Mouse (Mus musculus) small intestine, adult 2 months (tissue): ENCODE measurements around the gene Csrnp3.

ENCODE experiments used
- CTCF ChIP-seq: fragments of 200-500 bp; IDR thresholded peaks from 2 replicates; pipeline ENCODE4 v1.5.1; 2012; ENCODE audit warnings: low read depth, mild to moderate bottlenecking, control low read depth, inconsistent platforms, low read length, moderate library complexity, mixed read lengths; ENCODE audit not compliant: insufficient replicate concordance, insufficient read length; ENCODE audit errors: extremely low read depth
- POLR2A ChIP-seq: fragments of 200-500 bp; IDR thresholded peaks from 2 replicates; pipeline ENCODE4 v1.6.1; 2012; ENCODE audit warnings: low read depth, mild to moderate bottlenecking, control low read depth, inconsistent platforms, low read length, moderate library complexity

DNA sequence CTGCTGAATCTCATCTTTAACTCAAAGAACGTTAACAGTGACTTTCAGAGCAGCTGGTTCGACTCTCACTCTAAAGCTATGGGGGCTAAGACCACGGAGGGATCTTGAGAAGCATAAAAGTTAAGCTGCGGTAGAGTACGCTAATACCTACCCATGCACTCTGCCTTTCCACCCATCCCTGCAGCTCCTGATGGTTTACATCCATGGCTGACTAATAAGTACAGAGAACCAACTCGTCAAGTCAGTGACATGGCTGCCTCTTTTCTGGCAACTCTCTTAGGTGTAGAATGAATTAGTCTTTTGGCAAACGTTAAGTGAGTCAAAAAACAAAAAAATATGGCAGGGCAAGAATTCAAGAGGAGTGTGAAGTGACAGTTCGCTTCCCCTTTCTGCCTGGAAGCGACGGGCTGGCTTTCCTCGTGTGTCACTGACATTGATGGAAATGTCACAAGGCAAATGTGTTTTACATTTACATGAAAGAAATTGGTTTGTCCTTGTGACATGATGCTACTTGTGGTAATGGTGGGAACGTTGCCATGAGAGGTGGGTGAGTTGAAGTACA, 19.3 kb downstream of the Csrnp3 start:
- no peak for TF ChIP-seq POLR2A
- TF ChIP-seq CTCF = no peak
